Mouse (Mus musculus): ENCODE results near the gene Zfp385b.
"Not testable (repeated sequence)": the region's sequence is repeated elsewhere in the genome, so short reads cannot be mapped to it uniquely, and the experiment has no call there.

Gene Zfp385b

GRCm38 (mm10) chr2:77460011-77460410 is 359.4 kb downstream of the Zfp385b start:
- no peak for DNase-seq (ENCODE audit: low spot score in 2 of 2)

DNA sequence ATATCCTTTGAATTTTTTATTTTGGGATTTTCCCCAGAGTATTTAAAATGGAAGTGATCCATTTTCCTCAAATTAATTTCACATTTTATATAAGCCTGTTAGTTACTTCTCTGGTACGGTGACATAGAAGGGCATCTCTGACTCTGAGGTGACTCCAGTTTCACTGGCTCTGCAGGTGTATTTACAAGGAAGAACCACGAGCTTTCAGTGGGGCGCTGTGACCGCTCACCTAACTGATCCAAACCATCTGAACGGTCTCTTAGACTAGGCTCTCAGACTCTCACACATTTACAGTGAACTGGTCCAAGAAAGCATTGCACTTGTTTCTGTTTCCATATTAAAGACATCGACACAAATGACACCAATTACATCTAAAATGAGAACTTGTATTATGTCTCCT is 361.0 kb downstream of the Zfp385b start:
- DNase-seq (ENCODE audit: low spot score in 2 of 2), result no peak

- DNase-seq (ENCODE audit: low spot score in 2 of 2), result no peak
Measured at GRCm38 (mm10) chr2:77457120-77457519, 362.3 kb downstream of the Zfp385b start.

GRCm38 (mm10) chr2:77456602-77457001 is 362.8 kb downstream of the Zfp385b start:
- peak; percentile 25 to 28 for DNase-seq (ENCODE audit: low spot score in 2 of 2)

DNA sequence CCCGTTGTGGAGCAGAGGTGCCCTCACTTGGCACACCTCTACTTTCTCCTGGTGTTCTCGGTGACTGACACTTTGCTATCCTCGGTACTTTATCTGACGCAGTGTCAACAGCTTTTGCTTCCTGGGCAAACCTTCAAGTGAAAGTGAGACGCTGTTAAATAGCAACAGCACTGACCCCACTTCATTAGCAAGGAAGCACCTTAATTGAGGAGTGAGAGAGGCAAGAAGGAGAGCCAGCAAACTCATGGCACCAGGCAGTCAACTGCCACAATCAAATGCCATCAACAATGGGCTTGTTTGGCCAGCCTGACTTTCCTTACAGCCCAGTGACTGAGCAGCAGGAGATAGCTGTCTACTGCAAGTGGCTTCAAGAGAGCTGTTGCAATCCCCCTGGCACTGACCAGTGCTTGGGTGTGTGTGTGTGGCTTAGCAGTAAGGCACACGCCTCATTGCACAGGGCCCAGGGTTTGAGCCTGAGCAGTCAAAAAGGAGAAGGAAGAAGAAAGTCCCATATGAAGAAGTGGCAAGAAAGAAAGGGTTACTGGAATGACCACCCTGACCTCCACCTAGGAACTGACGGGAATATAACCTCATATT is 365.0 kb downstream of the Zfp385b start:
- no peak for DNase-seq (ENCODE audit: low spot score in 2 of 2)

DNA sequence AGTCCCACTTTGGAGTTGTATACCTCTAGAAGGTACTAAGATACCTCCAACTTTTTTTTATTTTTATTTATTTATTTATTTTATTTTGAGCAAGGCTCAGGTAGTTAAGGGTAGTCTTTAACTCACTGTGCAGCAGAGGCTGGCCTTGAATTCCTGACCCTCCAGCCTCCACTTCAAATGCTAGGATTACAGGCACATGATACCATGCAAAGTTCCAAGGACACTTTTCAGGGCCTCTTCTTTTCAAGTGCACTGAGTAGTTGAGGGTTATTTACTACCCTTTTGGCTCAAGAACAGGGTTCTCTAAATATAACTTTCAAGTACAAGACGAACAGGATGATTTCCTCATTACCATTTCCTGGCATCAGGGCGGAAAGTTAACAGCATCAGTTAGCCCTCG is 365.7 kb downstream of the Zfp385b start:
- no peak for DNase-seq (ENCODE audit: low spot score in 2 of 2)

- DNase-seq (ENCODE audit: low spot score in 2 of 2), result not testable (repeated sequence)
Measured at GRCm38 (mm10) chr2:77450017-77450416, 369.4 kb downstream of the Zfp385b start.

- no peak for DNase-seq (ENCODE audit: low spot score in 2 of 2)
Measured at GRCm38 (mm10) chr2:77448951-77449480, 370.4 kb downstream of the Zfp385b start.

GRCm38 (mm10) chr2:77444282-77444681 is 375.2 kb downstream of the Zfp385b start:
- no peak for DNase-seq (ENCODE audit: low spot score in 2 of 2)

- no peak for DNase-seq (ENCODE audit: low spot score in 2 of 2)
Measured at GRCm38 (mm10) chr2:77440591-77440990, 378.8 kb downstream of the Zfp385b start.

DNA sequence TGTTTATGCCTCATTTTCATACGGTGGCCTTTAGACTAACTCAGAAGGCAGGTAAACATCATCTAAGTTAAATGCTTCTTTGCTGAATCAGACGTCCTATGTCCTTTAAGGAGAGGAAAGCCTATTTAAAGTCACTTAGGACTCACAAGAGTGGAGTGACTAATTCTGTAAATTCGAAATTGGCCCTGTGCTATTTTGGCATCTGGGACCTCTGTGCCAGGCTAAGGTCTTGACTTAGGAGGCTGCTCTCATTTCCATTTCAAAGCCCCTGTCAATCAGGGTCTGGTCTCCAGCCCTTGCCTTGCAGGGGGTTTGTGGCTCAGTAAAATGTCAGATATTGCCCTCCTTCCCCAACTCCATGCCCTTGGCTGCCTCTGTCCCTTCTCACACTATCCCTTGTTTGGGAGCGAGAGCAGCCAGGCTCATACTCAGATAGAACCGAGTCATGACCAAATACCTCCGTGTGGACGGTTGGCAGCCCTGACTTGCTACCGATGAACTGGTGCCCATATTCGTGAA is 383.1 kb downstream of the Zfp385b start:
- no peak for DNase-seq (ENCODE audit: low spot score in 2 of 2)

GRCm38 (mm10) chr2:77419476-77419875 is 400.0 kb downstream of the Zfp385b start:
- DNase-seq (ENCODE audit: low spot score in 2 of 2), result no peak

- DNase-seq (ENCODE audit: low spot score in 2 of 2), result no peak
Measured at GRCm38 (mm10) chr2:77418078-77418477, 401.4 kb downstream of the Zfp385b start.

DNA sequence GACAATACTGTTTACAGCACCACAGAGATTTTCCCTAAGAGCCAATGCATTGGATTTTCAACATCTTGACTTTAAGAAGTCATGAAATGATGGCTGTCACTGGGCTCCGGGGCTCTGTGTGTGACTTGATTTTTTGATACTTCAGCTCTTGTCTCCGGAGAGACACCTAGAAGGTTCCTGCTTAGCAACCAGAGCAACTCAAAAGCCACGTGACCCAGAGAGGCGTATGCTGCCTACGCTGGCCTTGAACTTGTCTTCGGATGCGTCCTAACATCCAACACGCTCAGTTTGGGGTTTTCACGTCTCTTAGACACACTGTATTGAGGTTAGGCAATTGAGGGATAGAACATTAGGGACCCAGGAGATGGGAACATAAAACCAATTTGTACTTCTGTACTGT is 407.3 kb downstream of the Zfp385b start:
- no peak for DNase-seq (ENCODE audit: low spot score in 2 of 2)

- DNase-seq (ENCODE audit: low spot score in 2 of 2), result no peak
Measured at GRCm38 (mm10) chr2:77411612-77412011, 407.8 kb downstream of the Zfp385b start.

- no peak for DNase-seq (ENCODE audit: low spot score in 2 of 2)
Measured at GRCm38 (mm10) chr2:77409521-77410135, 409.8 kb downstream of the Zfp385b start.

GRCm38 (mm10) chr2:77408972-77409371 is 410.5 kb downstream of the Zfp385b start:
- DNase-seq (ENCODE audit: low spot score in 2 of 2), result no peak

- DNase-seq (ENCODE audit: low spot score in 2 of 2), result no peak
Measured at GRCm38 (mm10) chr2:77402329-77402728, 417.1 kb downstream of the Zfp385b start.

- no peak for DNase-seq (ENCODE audit: low spot score in 2 of 2)
Measured at GRCm38 (mm10) chr2:77401438-77402235, 417.8 kb downstream of the Zfp385b start.

GRCm38 (mm10) chr2:77393881-77394280 is 425.6 kb downstream of the Zfp385b start:
- DNase-seq (ENCODE audit: low spot score in 2 of 2), result no peak

- no peak for DNase-seq (ENCODE audit: low spot score in 2 of 2)
Measured at GRCm38 (mm10) chr2:77388186-77388585, 431.3 kb downstream of the Zfp385b start.

GRCm38 (mm10) chr2:77386515-77386914 is 432.9 kb downstream of the Zfp385b start:
- peak in 1 of 2 experiments; percentile 28 for DNase-seq (ENCODE audit: low spot score in 2 of 2)
